Comparison of ENCODE assay signal across 34 mouse cellular contexts in the genomic region with DNA sequence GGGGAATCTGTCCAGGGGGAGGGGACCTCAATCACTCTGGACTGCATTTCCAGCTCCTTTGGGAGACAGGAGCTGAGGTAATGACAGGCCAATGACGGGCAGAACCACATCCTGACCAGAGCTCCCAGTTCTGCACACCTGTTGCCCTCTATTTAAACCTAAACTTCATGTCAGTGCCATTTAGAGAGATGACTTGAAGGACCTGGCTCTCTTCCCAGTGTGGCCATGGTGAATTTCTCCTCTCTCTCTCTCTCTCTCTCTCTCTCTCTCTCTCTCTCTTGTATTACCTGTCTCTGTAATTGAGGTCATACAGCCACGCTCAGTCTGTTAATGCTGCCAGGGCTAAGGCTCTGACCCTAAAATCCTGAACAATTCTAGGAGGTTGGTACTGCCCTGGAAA. TPM values are rescaled to one million over a fixed set of nuclear protein-coding genes. Genes with fewer than 3 reads are reported as not detected.
"Had no signal": no experiment of that assay in that cellular context is flagged by ENCODE, and none has a peak within 500 bp of the region (broad histone marks: within the 10 kb centered on the region; RNA-seq: fewer than 3 reads in every experiment).

No protein-coding gene starts in this region.

- DNase-seq: heart, postnatal 10 days; heart, postnatal 14 days; heart, postnatal 36 days; heart, postnatal 4 days; kidney, adult 11 months; kidney, adult 18-20 months; kidney, adult 2 months; kidney, adult 8-10 months; kidney, adult 9 months; kidney, postnatal 10 days; kidney, postnatal 14 days; kidney, postnatal 25 days; kidney, postnatal 36 days; kidney, postnatal 4 days; layer of hippocampus, adult 9-11 months; layer of hippocampus, postnatal 36 days had no signal

- H3K27ac ChIP-seq: heart, embryonic 10.5 days; heart, embryonic 13.5 days; heart, embryonic 15.5 days; hindbrain, embryonic 12.5 days; hindbrain, embryonic 13.5 days; hindbrain, embryonic 14.5 days; hindbrain, embryonic 15.5 days; intestine, embryonic 15.5 days; kidney, embryonic 15.5 days; kidney, postnatal 0 days; layer of hippocampus, adult 2 months; left cerebral cortex, adult 2 months had no signal

- ATAC-seq: hindbrain, embryonic 16.5 days; inflammation-experienced regulatory T-cells, adult 6 months; intestine, embryonic 15.5 days; intestine, embryonic 16.5 days; intestine, postnatal 0 days had no signal

- H3K36me3 ChIP-seq: heart, embryonic 10.5 days; heart, embryonic 12.5 days; heart, embryonic 13.5 days; heart, embryonic 15.5 days; hindbrain, embryonic 12.5 days; hindbrain, embryonic 13.5 days; hindbrain, embryonic 15.5 days; intestine, embryonic 15.5 days; kidney, embryonic 15.5 days had no signal

- H3K4me2 ChIP-seq: heart, embryonic 11.5 days; heart, embryonic 12.5 days; heart, embryonic 13.5 days; heart, embryonic 15.5 days; hindbrain, embryonic 12.5 days; hindbrain, embryonic 13.5 days; hindbrain, embryonic 14.5 days; hindbrain, embryonic 15.5 days; intestine, embryonic 15.5 days; kidney, embryonic 15.5 days had no signal

- H3K9ac ChIP-seq: heart, embryonic 12.5 days; heart, embryonic 13.5 days; heart, embryonic 15.5 days; hindbrain, embryonic 12.5 days; hindbrain, embryonic 13.5 days; hindbrain, embryonic 14.5 days; hindbrain, embryonic 15.5 days; intestine, embryonic 15.5 days; kidney, embryonic 15.5 days had no signal

- H3K9me3 ChIP-seq: heart, embryonic 10.5 days; heart, embryonic 12.5 days; heart, embryonic 13.5 days; heart, embryonic 15.5 days; hindbrain, embryonic 12.5 days; hindbrain, embryonic 13.5 days; hindbrain, embryonic 15.5 days; intestine, embryonic 15.5 days; kidney, embryonic 15.5 days had no signal

- H3K4me1 ChIP-seq: heart, embryonic 12.5 days; heart, embryonic 13.5 days; heart, embryonic 15.5 days; intestine, embryonic 15.5 days; kidney, embryonic 15.5 days had no signal

- H3K4me3 ChIP-seq: heart, embryonic 10.5 days; heart, embryonic 12.5 days; heart, embryonic 13.5 days; heart, embryonic 15.5 days; hindbrain, embryonic 12.5 days; hindbrain, embryonic 13.5 days; hindbrain, embryonic 15.5 days; intestine, embryonic 15.5 days; kidney, embryonic 15.5 days; layer of hippocampus, adult 2 months; left cerebral cortex, adult 2 months had no signal

- H3K27me3 ChIP-seq: hindbrain, embryonic 13.5 days; hindbrain, embryonic 15.5 days; intestine, embryonic 15.5 days; kidney, embryonic 15.5 days had no signal

RNA-seq across cellular contexts. Expression of a gene that starts 58.1 kb away (rescaled TPM):
- total RNA-seq: heart, postnatal 36 days had no signal
- polyA plus RNA-seq: inflammation-experienced regulatory T-cells, adult 6 months had no signal
